Mouse (Mus musculus) central nervous system, embryonic 18 days (tissue): ENCODE data around the gene Cxcl16. TPM values are rescaled to one million over a fixed set of nuclear protein-coding genes. Genes with fewer than 3 reads are reported as not detected.

Experiments
- polyA plus RNA-seq: library from polyadenylated mRNA; depleted of rRNA; stranded (reverse); fragments of >200 nt; gene quantifications from 2 replicates; pipeline ENCODE4 v1.2.3, GENCODE M21; 2012; rRNA removed

Gene Cxcl16
- polyA plus RNA-seq: 2.1 and 4.0 TPM in 2 replicates

DNA sequence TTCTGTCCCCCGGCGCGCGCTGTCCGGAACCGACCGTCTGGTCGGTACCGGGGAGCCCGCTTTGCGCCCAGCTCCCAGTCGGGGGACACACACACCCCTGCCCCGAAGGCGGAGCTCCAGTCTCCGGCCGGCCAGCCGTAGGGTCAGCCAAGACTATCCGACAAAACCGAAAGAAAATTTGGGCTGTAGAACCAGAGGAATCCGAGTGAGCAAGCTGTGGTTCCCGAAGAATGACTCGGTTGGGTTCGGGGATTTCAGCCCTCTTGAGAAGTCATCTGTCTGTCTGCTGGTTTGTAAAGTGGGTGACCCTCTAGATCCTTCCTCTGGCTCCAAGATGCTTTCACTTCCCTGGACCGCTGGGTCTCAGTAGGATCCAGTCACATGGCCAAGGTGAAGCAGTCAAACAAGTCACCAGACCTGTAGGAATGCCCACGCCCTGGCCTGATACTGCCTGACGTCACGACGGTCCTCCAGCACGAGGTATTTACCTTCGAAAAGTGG lies at the start of gene Cxcl16:
TSS of gene Cxcl16 (minus strand) at position 384 of the 501 bp plus-strand sequence.

DNA sequence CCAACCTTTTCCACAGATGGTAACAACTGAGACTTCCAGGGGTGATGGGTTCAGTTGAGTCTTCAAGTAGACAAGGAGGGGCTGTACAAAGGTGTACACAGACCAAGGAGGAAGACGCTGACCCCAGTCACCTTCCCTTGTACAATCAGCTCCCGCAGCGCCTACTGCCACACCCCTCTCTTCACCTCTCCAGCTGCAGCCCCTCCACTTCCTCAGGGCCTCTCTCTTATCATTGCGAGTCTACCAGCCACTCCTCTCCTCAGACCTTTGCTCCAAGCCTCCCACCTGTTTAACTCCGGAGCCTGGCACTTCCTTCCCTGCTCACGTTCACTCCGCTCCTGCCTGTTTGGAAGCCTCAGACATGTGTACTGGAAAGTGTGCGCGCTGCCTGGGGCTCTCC lies 45.2 kb upstream of the Cxcl16 start, which contains the start of gene Tm4sf5:
TSS of gene Tm4sf5 (plus strand) at position 275 of the 400 bp plus-strand sequence.

DNA sequence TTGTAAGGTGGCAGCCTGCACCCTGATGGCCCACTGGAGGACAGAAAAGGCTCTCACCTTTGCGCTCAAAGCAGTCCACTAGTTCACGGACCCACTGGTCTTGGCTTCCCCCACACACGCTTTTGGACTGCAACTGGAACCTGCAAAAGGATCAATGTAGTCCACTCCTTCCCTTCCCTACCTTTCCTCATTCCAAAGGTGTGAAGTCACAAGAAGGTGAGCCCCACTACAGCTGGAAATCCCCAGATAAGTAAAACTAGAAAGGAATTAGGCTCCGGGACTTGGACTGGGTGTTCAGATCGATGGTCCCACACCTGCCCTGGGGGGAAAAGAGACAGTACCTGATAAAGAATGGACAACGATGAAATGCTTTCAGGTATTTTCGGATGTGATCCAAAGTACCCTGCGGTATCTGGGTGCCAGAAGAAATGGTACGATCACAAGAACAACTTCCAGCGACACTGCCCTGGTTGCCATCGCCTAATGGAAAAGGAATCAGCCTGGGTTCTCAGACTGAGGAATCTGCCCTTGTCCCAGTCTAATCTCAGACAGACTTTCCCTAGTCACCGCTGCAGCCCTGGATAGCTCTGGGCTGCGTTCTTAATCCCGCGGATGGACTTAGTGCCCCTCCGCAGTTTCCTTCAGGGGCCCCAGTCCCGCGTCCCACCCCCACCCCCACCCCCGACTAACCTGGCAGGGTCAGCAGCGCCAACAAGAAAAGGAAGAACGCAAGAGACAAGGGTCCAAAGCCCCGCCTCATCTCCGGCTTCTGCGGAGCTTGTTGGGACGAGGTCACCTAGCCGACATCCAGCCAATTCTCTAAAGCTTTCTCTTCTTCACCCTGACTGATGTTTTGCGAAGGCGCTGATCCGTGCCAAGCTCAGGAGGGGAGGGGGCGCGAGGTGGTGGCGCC lies 840 bp downstream of the Cxcl16 start, which contains the start of gene Zmynd15:
TSS of gene Zmynd15 (plus strand) at position 746 of the 913 bp plus-strand sequence.

DNA sequence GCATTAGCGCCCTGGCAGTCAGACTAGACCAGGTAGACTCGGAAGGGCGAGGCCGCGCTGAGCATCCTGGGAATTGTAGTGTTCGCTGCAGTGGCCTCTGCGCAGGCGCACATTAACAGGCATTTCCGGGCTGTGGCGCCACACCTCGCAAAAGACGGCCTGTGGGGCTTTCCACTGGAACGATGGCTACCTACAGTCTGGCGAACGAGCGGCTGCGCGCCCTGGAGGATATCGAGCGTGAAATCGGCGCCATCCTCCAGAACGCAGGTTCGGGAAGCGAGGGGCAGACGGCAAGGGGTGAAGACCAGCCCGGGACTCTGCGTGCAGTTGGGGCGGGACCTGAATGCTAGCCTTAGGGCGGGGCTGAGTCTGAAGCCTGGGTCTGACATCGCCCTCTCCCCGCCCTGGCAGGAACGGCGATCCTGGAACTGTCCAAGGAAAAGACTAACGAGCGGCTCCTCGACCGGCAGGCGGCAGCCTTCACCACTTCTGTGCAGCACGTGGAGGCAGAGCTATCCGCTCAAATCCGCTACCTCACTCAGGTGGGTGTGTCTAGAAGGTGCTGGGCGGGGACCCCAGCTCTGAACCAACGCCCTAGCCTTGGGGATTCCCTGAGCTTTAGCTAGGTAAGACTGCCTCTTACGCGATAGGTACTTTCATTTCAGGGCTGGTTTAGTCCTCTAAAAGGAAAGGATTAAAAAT lies 7.8 kb downstream of the Cxcl16 start, which contains the start of gene Med11:
TSS of gene Med11 (plus strand) at position 123 of the 702 bp plus-strand sequence.

DNA sequence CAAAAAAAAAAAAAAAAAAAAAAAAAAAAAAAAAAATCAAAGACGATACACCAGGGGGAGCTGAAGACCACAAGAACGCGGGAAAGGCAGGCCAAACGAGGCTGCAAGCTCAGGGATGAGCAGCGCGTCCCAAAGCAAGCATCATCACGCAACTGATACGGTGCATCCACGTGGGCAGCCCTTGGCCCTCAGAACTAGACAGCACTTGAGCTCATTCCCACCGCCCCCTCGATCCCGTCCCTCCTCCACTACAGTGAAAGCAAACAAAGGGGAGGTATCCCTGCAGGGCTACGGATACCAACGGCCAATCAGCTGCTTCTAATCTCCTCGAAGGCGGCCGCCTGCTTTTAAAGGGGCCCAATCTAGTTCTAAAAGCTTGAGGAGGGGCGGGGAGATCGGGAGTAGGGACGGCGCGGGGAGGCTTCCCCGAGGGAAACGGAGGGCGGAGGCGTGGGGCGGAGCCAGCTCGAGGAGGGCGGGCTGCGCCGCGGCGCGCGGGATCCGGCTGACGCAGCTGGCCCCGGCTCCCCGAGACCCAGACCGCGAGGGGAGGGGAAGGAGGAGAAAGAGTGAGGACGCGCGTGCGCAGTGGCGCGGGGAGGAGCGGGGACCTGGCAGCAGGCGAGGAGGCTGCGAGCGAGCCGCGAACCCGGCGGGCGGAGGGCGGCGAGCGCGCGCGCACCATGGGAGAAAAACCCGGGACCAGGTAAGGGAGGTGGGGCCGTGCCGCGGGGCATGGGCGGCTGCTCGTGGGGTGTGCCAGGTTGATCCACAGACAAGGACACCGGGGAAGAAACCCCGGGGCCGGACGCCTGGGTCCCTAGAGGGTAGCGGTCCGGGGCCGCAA lies 27.5 kb downstream of the Cxcl16 start, which contains the start of gene Arrb2:
TSS of gene Arrb2 (plus strand) at position 588 of the 847 bp plus-strand sequence.

DNA sequence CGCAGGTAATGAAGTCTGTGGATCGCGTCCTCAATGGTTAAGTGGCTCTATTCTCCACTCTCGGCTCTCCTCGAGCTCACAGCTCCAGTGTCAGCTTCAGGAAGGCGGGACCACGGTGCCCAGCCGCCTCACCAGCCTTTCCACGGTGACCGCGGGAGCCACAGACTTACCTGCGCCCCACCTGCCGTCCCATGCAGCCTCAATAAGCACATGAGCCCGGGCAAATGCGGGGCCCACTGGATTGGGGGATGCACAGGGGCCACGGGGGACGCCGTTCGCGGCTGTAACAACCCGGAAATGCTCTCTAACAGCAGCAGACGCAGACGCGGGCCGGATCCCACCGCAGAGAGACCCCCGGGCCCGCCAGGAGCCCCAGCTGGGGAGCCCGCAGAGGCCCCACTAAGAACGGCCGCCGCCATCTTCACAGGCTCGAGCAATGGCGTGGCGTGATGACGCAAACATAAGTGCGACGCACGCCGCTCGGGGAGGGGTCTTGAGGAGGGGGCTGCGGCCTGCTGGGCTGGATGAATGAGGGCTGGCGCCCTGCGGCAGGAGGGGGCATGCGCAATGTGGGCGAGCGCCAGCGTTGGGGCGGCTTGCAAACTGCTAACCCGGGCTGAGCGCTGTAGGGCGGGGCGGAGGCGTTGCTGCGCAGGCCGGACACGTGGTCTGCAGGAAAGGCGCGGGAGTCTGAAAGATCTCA lies 50.0 kb downstream of the Cxcl16 start, which contains the start of gene Pelp1:
TSS of gene Pelp1 (minus strand) at position 438 of the 703 bp plus-strand sequence.

Other genes with a start within 250 kb of the Cxcl16 start
- gene Slc16a11, start 247.2 kb downstream of the Cxcl16 start, polyA plus RNA-seq: 16.9 and 18.9 TPM in 2 replicates
- gene Slc16a13, start 238.9 kb downstream of the Cxcl16 start, polyA plus RNA-seq: 10.1 and 12.7 TPM in 2 replicates
- 5.1 and 5.5 TPM in 2 replicates for gene Bcl6b, start 230.2 kb downstream of the Cxcl16 start, polyA plus RNA-seq
- gene 0610010K14Rik, start 222.1 kb downstream of the Cxcl16 start, polyA plus RNA-seq: 150 and 160 TPM in 2 replicates
- 12.2 and 12.8 TPM in 2 replicates for gene Gm21988, start 220.2 kb downstream of the Cxcl16 start, polyA plus RNA-seq
- gene Rnasek, start 220.1 kb downstream of the Cxcl16 start, polyA plus RNA-seq: 122 and 145 TPM in 2 replicates
- 0.45 and 0.60 TPM in 2 replicates for gene Alox12, start 204.6 kb downstream of the Cxcl16 start, polyA plus RNA-seq
- 0.03 TPM in 1 of 2 replicates, not detected in the other for gene Alox12e, start 137.4 kb downstream of the Cxcl16 start, polyA plus RNA-seq
- gene Alox15, start 108.0 kb downstream of the Cxcl16 start, polyA plus RNA-seq: 0.12 and 0.45 TPM in 2 replicates
- 22.4 and 26.1 TPM in 2 replicates for gene Pelp1, start 50.0 kb downstream of the Cxcl16 start, polyA plus RNA-seq
- gene Arrb2, start 27.3 kb downstream of the Cxcl16 start, polyA plus RNA-seq: 64.3 and 77.9 TPM in 2 replicates
- gene Med11, start 8.1 kb downstream of the Cxcl16 start, polyA plus RNA-seq: 29.5 and 33.2 TPM in 2 replicates
- gene Zmynd15, start 551 bp downstream of the Cxcl16 start, polyA plus RNA-seq: 1.4 and 1.6 TPM in 2 replicates
- gene Tm4sf5, start 45.3 kb upstream of the Cxcl16 start, polyA plus RNA-seq: 5.3 and 6.0 TPM in 2 replicates
- gene Vmo1, start 54.6 kb upstream of the Cxcl16 start, polyA plus RNA-seq: 0.17 TPM in 1 of 2 replicates, not detected in the other
- gene Gltpd2, start 59.2 kb upstream of the Cxcl16 start, polyA plus RNA-seq: not detected in 2 replicates
- 411 and 440 TPM in 2 replicates for gene Psmb6, start 65.4 kb upstream of the Cxcl16 start, polyA plus RNA-seq
- not detected in 2 replicates for gene Gm40193, start 73.0 kb upstream of the Cxcl16 start, polyA plus RNA-seq
- gene Pld2, start 80.1 kb upstream of the Cxcl16 start, polyA plus RNA-seq: 30.0 and 37.4 TPM in 2 replicates
- gene Mink1, start 102.9 kb upstream of the Cxcl16 start, polyA plus RNA-seq: 97.3 and 104 TPM in 2 replicates
- gene 4930544D05Rik, start 155.9 kb upstream of the Cxcl16 start, polyA plus RNA-seq: 0.12 TPM in 1 of 2 replicates, not detected in the other
- gene Chrne, start 159.2 kb upstream of the Cxcl16 start, polyA plus RNA-seq: 0.13 and 0.53 TPM in 2 replicates
- gene Gp1ba, start 179.1 kb upstream of the Cxcl16 start, polyA plus RNA-seq: 0.05 TPM in 1 of 2 replicates, not detected in the other
- 96.5 and 96.7 TPM in 2 replicates for gene Rnf167, start 187.3 kb upstream of the Cxcl16 start, polyA plus RNA-seq
- 113 and 117 TPM in 2 replicates for gene Slc25a11, start 187.5 kb upstream of the Cxcl16 start, polyA plus RNA-seq
- 321 and 340 TPM in 2 replicates for gene Pfn1, start 194.7 kb upstream of the Cxcl16 start, polyA plus RNA-seq
- gene Eno3, start 197.2 kb upstream of the Cxcl16 start, polyA plus RNA-seq: 17.5 and 44.8 TPM in 2 replicates
- gene Spag7, start 209.4 kb upstream of the Cxcl16 start, polyA plus RNA-seq: 70.3 and 73.0 TPM in 2 replicates
- gene Camta2, start 228.1 kb upstream of the Cxcl16 start, polyA plus RNA-seq: 20.3 and 22.8 TPM in 2 replicates
- gene Inca1, start 240.2 kb upstream of the Cxcl16 start, polyA plus RNA-seq: 0.49 and 0.56 TPM in 2 replicates
- gene Kif1c, start 240.6 kb upstream of the Cxcl16 start, polyA plus RNA-seq: 16.3 and 18.0 TPM in 2 replicates